Mouse (Mus musculus) embryonic fibroblast, embryonic 13.5 days (primary cell): Measurements from ENCODE around the gene Ice2.

Experiments
- CTCF ChIP-seq: IDR thresholded peaks from 2 replicates; pipeline ENCODE4 v1.5.1; 2011; ENCODE audit warnings: mild to moderate bottlenecking, control low read depth, low read length, moderate library complexity, borderline replicate concordance; ENCODE audit not compliant: insufficient read depth
- POLR2A ChIP-seq: IDR thresholded peaks from 2 replicates; pipeline ENCODE4 v1.6.1; 2011; ENCODE audit warnings: low read depth, mild to moderate bottlenecking, control low read depth, low read length, moderate library complexity

- TF ChIP-seq POLR2A (no peak), CTCF (no peak)
These were observed 65.3 kb downstream of the Ice2 start for GRCm38 (mm10) chr9:69463046-69463445.
